Mouse (Mus musculus) heart, embryonic 10.5 days (tissue): ENCODE measurements at regions not wholly inside any gene's neighbourhood (a gene's known extent, or its start where the extent isn't known, plus 50 kb on each side); places are given as distances from the start of the nearest gene placed in this dataset.

Source experiments
- DNase-seq: peaks from one replicate; pipeline ENCODE4 v3.0.0-alpha.2; 2017; ENCODE audit warnings: low spot score
- H3K27ac ChIP-seq: fragments of 300-500 bp; sonication (generic); 2 replicates; pipeline ENCODE4 v1.5.1; 2016; ENCODE audit warnings: mild to moderate bottlenecking
- H3K27me3 ChIP-seq: fragments of 300-500 bp; sonication (generic); 2 replicates; pipeline ENCODE4 v1.6.1; 2016; ENCODE audit warnings: mild to moderate bottlenecking; ENCODE audit not compliant: poor library complexity, insufficient read depth, severe bottlenecking
- H3K36me3 ChIP-seq: fragments of 300-500 bp; sonication (generic); 2 replicates; pipeline ENCODE4 v1.6.1; 2016; ENCODE audit warnings: mild to moderate bottlenecking, moderate library complexity
- H3K4me1 ChIP-seq: fragments of 300-500 bp; sonication (generic); 2 replicates; pipeline ENCODE4 v1.6.1; 2016; ENCODE audit warnings: mild to moderate bottlenecking
- H3K4me3 ChIP-seq: fragments of 300-500 bp; sonication (generic); 2 replicates; pipeline ENCODE4 v1.5.1; 2016; ENCODE audit warnings: mild to moderate bottlenecking, moderate library complexity
- H3K9me3 ChIP-seq: fragments of 300-500 bp; sonication (generic); 2 replicates; pipeline ENCODE4 v1.6.1; 2016; ENCODE audit warnings: mild to moderate bottlenecking, moderate library complexity
- WGBS: fragments of 180-500 bp; shearing (Covaris S2); methylation state at CpG from one replicate; pipeline ENCODE4 v1.1.7; 2016; 5-methylcytosine and 5-hydroxymethylcytosine counted together

DNA sequence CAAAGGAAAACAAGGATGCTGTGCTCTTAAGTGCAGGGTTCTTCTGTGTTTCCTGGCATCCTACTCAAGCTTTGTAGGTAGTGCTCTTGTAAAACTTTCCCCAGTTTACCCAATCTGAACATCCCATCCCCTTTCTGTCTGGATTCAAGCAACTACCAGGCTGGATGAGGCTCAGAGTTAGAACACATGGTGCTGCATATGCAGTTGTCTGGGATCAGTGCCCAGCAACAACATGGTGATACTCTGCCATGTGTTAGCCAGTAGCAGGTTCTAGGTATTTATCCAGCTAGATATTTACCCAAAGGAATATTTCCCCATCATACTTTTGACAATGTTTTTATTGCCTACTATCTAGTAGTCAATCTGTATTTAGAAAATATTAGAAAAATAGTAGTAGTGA, 78.8 kb upstream of the Pou6f2 start:
- no peak overlapping the region for H3K4me3 ChIP-seq
- no peaks in the 10 kb centered on the region for H3K36me3 ChIP-seq
- no peak for DNase-seq
- H3K4me1 ChIP-seq: no peaks in the 10 kb centered on the region
- no peak overlapping the region for H3K27ac ChIP-seq
- H3K27me3 ChIP-seq: no peaks in the 10 kb centered on the region
- H3K9me3 ChIP-seq: no peaks in the 10 kb centered on the region

DNA sequence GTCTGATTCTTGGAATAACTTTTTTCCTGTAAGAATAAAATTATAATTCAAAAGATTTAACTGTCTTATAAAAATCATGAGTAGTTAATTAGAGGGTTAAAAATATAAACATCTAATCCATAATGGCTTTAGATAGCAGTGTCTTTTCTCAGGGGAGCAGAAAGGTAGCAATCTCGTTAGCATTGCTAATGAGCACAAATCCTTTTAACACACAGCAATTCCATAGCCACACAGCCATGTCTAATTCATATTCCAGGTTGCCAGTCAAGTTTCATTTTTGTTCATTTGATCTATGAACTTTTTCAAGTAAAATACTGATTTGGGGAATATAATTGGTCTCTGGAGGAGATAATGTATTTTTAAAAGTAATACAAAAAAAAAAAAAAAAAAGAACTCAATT, 74.0 kb upstream of the Pou6f2 start:
- Histone ChIP-seq H3K9me3 (no peaks in the 10 kb centered on the region), H3K27ac (no peak overlapping the region)
- 71% methylated on average over 1 of the region's 1 CpGs for WGBS

DNA sequence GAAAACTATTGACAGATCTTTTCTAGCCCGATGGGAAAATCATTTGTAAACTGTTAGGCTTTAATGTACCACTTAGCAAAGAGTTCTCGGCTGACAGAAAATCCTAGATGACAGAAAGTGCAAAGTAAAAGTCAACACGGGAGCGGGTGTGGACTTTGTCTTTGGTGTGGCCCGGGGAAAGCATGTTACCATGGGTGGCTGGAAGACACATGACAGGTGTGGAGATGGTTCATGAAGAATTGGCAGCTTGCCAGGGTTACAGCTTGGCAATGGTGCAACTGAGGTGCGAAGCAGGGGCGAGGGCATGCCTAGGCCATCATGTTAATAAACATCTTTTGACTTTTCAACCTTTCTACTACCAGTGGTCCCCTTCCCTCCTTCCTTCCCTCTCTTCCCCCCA, 68.4 kb upstream of the Pou6f2 start:
- Histone ChIP-seq H3K27ac (no peak overlapping the region), H3K4me3 (no peak overlapping the region), H3K27me3 (no peaks in the 10 kb centered on the region), H3K4me1 (no peaks in the 10 kb centered on the region), H3K9me3 (no peaks in the 10 kb centered on the region), H3K36me3 (no peaks in the 10 kb centered on the region)
- WGBS: 87% methylated on average over 7 of the region's 7 CpGs
- DNase-seq: no peak

More for the DNA sequence above, 74.0 kb upstream of the Pou6f2 start:
- no peaks in the 10 kb centered on the region for H3K36me3 ChIP-seq
- DNase-seq: no peak
- H3K27me3 ChIP-seq: no peaks in the 10 kb centered on the region
- H3K4me1 ChIP-seq: no peaks in the 10 kb centered on the region
- no peak overlapping the region for H3K4me3 ChIP-seq

DNA sequence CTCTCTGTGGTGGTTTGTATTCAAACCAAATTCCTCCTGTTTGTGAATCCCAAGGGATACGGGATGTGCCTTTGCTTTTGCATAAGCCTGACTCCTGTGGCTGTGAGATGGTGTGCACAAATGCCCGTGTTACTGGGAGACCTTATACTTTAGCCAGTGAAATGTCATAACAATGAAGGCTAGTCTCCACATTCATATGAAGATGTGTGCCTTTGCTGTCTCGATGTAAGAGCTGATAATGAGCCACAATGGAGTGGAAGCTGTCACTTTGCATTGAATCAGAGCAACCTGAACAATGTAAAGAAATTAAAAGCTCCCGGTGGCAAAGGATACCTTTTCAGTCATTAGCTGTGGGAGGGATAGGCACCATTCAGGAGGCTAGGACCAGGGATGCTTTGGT, 64.7 kb upstream of the Pou6f2 start:
- Histone ChIP-seq H3K4me3 (no peak overlapping the region), H3K4me1 (no peaks in the 10 kb centered on the region), H3K27me3 (no peaks in the 10 kb centered on the region), H3K36me3 (no peaks in the 10 kb centered on the region), H3K9me3 (no peaks in the 10 kb centered on the region), H3K27ac (no peak overlapping the region)
- WGBS: 64% methylated on average over 4 of the region's 4 CpGs
- DNase-seq: no peak

DNA sequence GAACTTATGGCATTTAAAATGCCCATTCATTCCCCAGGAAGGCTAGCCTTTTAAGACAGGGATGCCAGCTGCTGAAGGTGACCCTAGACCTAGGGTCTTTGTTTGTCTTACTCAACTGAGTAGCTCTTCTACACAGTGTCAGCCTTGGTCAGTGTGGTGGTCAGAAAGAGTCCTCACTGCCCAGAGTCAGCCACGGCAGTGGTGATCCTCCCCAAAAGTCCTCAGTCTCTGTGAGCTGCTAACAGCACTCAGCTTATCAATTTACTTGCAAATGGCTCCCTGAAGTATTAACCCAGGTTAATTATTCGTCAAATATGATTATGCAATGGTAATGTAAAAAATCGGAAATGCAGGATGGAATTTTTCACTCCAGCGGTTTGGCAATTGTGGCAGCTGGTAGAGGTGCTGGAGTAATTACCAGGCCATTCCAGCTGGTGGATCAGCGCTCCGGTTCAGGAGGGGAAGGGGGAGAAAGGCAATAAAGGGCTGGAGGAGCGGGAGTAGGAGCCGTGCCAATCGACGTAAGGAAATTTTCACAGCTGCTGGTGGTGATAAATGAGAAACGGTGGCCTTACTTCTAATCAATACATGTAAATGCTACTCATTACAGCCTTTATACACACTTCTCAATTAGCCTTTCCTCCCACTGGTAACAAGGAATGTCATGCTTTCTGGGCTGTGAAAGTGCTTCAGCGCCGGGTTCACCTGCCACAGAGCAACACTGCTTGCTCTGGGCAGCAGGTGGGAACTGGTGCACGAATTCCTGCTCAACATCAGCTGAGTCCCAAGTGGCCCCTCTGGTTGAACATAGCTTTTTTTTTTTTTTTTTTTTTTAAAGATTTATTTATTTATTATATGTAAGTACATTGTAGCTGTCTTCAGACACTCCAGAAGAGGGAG, 60.1 kb upstream of the Pou6f2 start:
- no peak for DNase-seq
- H3K36me3 ChIP-seq: no peaks in the 10 kb centered on the region
- H3K27me3 ChIP-seq: no peaks in the 10 kb centered on the region
- H3K4me3 ChIP-seq: no peak overlapping the region
- no peaks in the 10 kb centered on the region for H3K4me1 ChIP-seq
- H3K9me3 ChIP-seq: no peaks in the 10 kb centered on the region
- H3K27ac ChIP-seq: no peak overlapping the region
- WGBS: 60% methylated on average over 14 of the region's 14 CpGs
